Mouse (Mus musculus) cerebellum, postnatal 14 days (tissue): ENCODE data around the gene Ypel2.
"Not testable (repeated sequence)": the region's sequence is repeated elsewhere in the genome, so short reads cannot be mapped to it uniquely, and the experiment has no call there.

ENCODE experiments used
- DNase-seq, 2 experiments: peaks; one replicate each; pipeline ENCODE4 v3.0.0; 2021; ENCODE audit warnings: mixed read lengths in 2 of 2

Ypel2 gene

DNA sequence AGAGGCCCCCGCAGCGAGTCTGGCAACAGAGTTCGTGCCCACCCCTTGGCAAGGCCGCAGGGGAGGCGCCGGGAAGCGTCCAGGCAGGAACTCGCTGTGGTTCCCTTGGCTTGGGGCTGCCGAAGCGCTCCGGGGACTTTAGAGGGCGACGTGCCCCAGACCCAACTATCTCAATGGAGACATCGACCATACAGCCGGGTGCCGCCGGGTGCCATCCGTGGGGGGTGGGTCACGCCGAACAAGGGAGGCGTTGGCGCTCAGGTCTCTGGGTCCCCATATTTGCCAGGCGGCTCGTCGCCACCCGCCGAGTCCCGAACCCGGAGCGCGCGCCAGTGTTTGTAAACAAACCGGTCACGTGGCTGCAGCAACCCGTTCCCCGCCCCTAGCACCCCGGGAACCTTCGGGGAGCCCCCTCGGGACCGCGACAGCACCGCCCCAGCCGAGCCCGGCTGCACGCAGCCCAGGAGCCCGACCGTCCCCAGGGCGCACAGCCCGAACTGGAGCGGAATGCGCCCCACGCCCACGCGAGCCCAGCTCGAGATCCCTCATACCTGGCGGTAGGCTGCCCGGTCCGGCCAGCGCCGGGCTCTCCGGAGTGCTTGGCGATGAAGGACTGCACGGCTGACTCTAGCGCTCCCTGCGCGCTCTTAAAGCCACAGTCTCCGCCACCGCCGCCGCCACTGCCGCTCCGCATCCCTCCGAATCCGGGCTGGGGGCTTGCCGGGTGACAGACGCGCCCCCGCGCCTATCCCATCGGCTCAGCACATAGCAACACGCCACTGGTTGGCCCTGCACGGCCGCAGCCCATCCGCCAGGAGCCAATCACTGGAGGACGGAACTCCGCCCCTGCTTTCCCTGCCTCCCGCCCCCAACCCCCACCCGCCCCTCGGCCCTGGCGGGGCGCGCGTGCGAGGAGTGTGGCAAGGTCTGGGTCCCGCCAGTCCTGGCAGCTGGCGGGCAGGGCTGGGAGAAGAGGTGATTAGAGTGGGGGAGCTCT is at the start of gene Ypel2:
Ypel2 (minus strand) TSS at position 667 of the 997 bp plus-strand sequence.
- peak; percentile 97 to 98 for DNase-seq

DNA sequence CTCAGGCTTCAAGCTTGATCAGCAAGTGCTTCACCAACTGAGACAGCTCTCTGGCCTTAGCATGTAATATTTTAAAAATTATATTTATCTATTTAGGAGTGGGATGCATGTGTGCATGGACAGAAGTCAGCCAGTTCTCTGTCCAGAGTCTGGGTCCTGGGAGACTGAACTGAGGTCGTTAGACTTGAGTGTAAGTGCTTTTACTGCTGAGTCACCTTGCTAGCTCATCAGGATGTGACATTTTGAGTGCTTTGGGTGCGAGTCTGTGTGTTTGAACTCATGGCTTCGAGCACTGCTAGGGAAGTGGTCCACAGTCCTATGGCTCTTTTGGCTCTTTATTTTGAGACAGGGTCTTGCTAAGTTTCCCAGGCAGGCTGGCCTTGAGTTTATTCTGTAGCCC is 49.5 kb upstream of the Ypel2 start:
- no peak for DNase-seq

DNA sequence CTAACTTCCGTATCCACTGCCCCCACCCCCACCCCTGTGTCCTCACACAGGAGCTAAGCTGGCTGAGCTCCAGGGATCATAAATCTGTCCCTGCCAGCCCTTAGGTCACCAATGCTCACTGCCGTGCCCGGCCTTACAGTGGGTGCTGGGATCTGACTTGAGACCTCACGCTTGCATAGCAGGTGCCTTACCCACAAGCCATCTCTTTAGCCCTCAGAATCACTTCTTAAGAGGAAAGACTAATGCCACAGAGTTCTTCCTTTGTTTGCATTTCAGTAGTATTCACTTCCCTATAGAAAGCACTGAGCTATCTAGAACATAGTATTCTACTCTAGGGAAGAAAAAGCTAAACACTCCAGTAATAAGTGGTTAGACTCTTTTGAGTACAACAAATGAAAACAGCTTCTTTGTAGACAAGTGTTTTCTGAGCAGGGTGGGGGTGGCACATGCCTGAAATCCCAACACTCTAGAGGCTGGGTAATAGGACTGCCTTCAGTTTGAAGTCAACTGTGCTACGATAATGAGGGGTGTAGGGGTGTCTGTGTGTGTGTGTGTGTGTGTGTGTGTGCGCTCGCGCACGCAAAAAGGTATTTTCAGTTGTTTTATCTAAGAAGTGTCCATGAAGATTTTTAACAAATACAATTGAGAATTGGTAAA is 45.9 kb upstream of the Ypel2 start:
- DNase-seq, result no peak

DNA sequence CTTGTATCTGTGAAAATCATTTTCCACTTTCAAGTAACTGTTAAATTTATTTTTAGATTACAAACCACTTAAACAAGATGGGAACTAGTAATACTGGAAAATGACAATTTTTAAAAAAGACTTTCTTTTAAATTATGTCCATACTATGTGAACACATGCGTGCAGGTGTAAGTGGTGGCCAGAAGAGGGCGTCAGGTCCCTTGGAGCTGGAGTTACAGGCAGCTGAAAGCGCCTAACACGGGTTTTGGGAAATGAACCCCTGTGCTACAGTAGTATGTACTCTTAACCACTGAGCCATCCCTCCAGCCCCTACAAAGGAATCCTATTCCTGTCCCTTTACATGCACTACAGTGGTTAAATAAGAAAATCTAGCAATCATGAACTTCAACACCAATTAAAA is 42.7 kb upstream of the Ypel2 start:
- DNase-seq, result no peak

DNA sequence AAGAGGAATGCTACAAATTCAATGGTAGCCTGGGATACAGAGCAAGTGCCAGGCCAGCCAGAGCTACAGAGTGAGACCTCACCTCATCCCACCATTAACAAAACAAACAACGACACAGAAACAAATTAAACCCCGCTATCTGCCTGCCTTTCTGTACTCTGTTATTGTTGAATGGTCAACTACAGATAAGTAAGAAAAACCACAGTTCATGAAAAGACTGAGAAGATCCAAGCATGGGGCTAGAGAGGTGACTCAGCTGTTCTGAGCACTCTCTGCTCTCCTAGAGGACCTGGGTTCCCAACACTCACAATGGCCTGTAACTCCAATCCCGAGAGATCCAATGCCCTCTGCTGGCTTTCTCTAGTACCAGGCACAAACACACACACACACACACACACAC is 34.7 kb upstream of the Ypel2 start:
- DNase-seq, result no peak

DNA sequence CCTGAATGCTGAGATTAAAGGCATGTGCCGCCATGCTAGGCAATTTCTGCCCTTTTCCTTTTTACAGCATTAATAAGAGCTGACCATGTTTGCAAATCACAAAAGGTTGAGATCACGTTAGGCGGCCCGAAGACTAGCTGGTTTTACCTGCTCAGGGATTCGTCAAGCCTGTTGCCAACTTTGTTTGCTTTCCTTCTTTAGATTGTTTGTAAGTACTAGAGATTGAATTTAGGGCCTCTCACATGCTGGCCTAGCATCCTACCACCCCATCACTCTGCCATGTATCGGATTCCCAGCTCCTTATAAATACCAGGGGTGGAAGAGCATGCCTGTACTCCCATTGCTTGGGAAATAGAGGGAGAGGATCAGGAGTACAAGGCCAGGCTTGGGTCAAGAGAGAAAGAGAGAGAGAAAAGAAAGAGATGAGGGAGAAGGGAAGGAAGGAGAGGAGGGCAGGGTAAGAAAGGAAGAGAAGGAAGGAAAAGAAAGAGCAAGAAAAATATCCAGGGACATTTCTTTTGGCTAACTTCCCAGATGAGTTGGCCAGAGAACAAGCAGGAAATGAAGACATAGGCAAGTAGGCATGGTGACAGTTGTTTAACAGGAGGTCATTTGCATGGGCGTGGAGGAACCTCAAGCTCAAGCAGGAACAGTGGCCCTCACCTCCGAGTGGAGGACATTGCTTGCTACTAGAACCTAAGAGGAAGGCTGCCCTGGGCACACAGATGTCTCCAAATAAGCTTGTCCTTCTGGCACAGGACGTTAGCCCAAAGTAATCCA is 32.8 kb upstream of the Ypel2 start:
- no peak for DNase-seq

DNA sequence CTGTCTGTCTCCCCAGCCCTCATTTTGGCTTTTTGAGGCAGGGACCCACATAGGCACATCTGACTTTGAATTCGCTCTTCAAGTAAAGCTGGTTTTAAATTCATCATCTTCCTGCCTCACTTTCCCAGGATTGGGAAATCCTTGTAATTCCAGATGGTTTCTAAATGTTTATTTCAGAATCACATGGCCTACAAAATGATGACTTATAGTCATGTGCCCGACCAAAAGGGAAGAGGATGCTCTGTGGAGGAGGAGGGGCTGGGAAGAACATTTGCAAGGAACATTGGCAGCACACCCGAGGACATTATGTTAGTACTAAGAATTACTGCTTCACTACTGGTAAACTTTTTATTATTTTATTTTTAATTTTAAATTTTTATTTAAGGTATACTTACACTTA is 31.8 kb upstream of the Ypel2 start:
- no peak for DNase-seq

DNA sequence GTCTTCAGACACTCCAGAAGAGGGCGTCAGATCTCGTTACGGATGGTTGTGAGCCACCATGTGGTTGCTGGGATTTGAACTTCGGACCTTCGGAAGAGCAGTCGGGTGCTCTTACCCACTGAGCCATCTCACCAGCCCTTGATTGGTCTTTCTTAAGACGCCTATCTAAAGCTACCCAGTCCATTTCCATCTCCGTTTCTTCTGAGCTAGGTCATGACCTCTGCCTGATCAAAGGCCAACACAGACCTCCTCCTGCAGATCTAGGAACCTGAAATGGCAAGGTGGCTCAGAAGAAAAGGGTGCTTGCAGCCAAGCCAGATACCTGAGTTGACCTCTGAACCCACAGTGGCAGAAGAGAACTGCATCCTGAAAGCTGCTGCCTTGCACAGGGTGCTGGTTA is 29.7 kb upstream of the Ypel2 start:
- not testable (repeated sequence) for DNase-seq

DNA sequence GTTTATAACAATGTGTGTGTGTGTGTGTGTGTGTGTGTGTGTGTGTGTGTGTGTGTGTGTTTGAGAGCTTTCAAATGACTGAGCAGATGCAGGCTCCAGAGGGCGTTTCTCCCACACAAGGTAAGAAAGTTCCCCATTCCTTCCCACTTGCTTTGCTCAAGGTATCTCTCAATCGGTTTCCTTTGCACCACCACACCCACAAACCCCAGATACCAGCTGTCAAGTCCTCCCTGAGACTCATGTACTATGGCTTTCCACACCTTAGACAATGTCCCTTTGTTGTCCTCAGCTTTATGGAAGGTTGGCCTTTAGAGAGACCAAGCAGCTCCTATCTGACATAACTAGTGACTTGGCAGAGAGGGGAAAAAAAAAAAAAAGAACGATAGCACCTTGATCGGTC is 29.3 kb upstream of the Ypel2 start:
- no peak for DNase-seq

DNA sequence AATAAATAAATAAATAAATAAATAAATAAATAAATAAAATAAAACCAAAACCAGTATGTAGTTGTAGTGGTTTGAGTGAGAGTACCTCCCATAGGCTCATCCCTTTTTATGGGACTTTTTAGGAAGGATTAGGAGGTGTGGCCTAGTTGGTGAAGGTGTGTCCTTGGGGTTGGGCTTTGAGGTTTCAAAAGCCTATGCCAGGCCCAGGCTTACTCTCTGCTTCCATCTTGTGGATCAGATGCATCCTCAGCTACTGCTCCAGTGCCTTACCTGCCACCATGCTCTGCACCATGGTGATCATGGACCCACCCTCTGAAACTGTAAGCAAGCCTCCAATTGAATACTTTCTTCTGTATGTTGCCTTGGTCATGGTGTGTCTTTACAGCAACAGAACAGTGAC is 28.0 kb upstream of the Ypel2 start:
- no peak for DNase-seq

DNA sequence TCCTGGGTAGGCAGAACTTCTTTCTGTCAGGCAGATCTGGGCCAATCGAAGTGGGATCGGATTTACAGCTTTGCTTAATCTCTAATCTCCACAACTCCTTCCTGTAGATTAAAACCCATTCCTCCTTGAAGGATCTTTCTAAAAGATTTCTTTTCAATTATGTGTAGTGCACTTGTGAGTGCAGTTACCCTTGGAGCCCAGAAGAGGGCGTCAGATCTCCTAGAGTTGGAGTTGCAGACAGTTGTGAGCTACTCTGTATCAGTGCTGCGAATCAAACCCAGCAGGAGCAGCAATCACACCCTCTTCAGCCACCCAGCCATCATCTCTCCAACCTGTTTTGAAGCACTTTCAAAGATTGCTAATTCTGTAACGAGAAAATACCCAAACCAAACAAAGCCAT is 26.9 kb upstream of the Ypel2 start:
- no peak for DNase-seq

DNA sequence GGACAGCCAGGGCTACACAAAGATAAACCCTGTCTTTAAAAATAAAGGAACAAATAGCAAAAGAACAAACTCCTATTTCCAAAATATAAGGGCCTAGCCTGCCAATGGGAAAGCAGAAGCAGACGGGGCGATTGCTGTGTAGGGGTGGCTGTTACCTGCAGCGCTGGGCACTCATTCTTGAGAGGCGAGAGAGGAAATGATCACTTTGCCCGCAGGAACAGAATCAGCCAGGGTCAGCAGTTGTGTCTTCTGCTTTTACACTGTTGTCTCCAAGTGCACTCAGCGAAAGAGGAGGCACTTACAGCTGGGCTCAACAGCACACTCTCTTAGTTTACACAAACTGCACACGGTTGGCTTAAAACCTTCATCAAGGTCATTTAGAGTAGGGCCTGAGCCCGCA is 25.9 kb upstream of the Ypel2 start:
- no peak for DNase-seq

DNA sequence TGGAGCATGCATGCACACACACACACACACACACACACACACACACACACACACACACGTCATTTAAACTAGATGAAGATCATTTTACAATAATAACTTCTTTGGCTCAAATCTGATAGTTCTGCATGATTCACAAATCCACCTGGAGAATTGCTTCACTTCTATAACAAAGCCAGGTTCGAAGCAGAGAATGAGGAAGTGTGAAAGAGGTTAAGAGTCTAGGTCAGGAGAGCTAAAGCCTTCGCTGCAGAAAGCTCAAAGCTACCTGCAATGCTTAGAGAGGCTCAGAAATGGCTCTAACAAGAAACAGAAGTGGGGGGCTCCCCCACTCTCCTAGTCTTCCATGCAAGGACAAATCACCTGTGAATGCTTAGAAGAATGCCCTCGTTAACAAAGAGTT is 24.6 kb upstream of the Ypel2 start:
- DNase-seq, result no peak

DNA sequence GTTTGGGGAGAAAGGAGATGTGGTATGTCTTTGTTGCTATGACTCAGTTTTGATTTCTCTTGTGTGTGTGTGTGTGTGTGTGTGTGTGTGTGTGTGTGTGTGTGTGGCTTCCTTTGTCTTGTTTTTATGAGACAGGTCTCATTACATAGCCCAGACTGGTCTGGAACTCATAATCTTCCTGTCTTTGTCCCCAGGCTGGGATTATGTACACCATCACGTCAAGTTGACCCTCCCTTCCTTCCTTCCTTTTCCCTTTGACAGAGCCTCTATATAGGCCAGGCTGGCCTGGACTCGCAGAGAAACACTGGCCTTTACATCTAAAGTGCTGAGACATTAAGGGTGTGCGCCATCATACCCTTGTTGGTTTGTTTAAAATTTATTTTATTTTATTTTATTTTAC is 22.2 kb upstream of the Ypel2 start:
- no peak for DNase-seq

DNA sequence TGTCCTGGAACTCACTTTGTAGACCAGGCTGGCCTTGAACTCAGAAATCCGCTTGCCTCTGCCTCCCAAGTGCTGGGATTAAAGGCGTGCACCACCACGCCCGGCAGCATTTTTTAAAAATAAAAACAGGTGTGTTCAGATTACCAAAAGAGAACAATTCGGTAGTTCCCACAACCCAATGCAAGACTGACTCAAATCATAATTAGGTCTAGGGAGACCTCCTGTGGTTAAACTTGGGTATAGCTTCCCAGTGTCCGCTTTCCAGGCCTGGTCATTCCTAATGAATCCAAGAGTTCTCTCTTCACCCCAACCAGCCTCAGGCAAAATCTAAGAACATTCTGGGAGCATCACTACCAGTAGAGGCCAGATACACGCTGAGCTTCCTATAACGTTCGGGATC is 17.0 kb upstream of the Ypel2 start:
- DNase-seq, result peak; percentile 74 to 82

DNA sequence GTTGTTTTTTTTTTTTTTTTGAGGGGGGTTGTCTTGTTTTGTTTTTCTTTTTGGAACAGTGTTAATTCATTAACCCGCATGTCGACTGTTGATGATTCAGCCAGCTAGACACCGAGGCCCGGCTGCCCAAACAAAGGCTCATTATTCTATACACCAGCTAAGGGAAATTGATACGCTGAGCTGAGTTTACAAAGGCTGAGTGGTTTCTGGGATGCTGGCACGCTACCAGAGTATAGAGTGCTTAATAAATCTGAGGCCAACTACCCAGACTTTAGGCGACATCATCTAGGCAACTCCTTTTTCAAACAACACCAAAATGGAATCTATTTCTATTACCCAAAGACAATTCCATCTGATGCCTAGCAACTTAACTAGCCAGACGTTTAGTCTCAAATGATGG is 13.9 kb upstream of the Ypel2 start:
- no peak for DNase-seq

DNA sequence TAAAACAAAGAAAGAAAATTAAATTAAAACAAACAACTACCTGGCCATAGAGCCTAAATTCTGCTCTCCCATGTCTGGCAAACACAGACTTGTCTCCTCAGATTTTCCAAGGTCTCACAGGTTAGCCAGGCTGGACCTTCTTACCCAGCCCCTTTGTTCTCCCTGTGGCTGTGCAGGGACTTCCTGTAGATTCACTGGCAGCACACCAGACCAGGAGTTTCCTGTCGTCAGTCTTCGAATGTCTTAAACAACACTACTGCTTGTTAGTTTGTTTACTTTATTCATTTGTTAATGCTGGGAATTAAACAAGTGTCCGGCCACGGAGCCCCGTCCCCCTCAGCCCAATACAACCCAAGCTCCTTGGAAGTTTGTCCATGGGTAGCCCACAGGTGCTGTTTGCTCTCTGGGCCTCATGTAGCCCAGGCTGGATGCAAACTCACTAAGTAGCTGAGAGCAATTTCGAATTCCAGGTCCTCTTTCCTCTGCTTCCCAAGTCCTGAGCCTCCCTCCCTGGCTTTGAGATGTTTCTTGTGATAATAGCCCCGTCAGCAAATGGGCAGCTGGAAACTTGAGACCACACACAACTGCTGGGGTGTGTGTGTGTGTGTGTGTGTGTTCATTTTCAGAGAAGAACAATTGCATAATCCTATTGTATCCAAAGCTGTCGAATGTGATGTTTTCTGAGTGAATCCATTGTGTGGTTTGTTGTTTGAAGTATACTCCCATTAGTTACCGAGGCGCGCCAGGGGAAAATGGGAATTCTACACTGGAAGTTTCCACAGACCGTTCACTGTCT is 11.7 kb upstream of the Ypel2 start:
- DNase-seq, result no peak

DNA sequence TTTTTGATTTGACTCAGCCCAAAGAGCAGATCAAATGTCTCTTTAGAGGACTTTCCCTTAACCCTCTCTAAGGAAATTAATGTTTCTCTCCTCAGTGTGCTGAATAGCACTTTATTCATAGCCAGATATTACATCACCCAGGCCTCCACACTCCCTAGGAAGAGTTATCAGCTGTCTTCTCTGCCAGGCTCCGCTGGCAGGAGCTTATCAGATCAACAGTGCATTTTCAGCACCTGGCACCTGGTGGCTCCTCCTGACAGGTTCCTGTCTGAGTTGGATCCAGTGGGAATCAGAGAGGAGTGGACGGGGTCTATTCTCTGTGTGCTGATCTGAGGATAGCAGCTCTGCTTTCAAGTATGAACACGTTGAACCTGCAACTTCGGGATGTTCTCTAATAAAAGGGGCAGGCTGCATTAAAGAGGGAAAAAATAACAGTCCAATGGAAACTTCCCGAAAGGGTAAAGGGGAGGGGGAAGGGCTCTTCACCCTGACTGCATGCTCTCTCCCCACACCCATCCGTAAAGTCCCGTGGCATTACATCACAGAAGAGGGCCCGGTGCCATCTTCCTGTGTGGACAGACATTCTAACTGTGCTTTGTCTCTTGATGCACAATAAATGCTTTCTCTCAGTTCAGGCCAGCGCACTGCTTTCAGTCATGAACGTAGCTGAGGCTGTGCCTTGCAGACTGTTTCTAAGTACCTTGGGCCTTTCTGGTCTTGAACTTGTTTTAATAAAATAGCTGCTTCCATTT is 8.7 kb upstream of the Ypel2 start:
- DNase-seq, result no peak

DNA sequence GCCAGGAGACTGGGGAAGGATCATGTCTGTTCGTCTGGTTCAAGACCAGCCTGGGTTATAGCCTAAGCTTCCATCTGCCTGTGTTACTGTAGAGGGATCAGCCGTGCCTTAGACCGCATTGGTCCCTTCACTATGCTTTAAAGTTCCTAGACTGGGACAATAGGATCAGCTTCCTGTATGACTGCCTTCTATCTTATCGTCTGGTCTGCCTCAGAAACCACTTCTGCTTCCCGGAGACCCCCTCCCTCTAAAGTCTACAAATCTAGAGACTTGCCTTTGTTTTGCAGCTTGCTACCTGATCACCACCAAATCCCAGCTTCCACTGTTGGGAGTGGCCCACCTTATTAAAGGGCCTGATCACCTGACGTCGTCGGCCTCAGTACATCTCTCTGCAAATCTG is 7.7 kb upstream of the Ypel2 start:
- no peak for DNase-seq

DNA sequence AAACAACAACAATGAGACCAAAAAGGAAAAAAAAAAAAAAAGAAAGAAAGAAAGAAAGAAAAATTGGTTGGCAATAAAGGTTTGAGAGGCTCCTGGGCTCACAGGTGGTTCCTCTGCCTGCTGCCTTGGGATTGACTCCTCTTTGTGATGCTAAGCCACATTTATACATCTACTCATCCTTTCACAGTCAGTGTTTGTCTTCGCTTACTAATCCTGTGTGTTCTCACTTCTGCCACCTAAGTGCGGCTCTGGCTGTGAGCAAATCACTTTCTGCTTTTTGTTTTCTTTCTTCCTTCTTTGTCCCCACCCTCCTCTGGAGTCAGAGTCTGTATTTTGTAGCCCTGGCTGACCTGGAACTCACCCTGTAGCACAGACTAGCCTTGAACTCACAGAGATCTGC is 2.8 kb upstream of the Ypel2 start:
- DNase-seq, result no peak

DNA sequence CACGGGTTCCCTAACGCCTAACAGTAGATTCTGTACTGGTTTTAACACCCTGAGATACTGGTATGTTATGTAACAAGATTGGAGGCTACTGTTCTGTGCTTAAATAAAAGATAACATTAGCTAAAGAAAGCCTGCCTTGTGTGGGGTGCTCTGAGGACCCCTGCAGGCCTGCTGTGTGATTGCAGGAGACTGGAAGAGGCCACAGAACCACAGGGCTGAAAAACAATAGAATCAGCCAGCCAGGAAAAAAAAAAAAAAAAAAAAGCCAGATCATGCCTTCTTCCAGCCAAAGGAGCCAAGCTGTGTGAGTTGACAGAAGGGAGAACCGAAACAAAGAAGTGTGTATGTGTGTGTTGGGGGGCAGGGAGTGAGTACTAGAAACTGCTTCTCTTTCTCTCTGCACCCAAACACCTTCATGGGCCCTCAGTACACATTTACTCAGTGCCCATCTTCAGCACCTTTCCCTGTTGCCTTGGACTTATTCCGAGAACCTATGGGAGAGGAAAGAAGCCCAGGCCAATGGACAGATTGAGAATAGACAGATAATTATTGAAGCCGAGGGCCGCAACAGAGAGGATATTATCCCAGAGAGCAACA is 2.2 kb upstream of the Ypel2 start:
- peak; percentile 68 to 77 for DNase-seq
